Mouse (Mus musculus) ES-E14 (cell line): Measurements from ENCODE around the gene Rtp2.

Experiments
- ZC3H11A ChIP-seq: IDR thresholded peaks from 2 replicates; pipeline ENCODE4 v1.6.1; 2012; ENCODE audit warnings: low read depth, mild to moderate bottlenecking, inconsistent platforms, low read length, borderline replicate concordance
- ZNF384 ChIP-seq: IDR thresholded peaks from 2 replicates; pipeline ENCODE4 v1.6.1; 2012; ENCODE audit warnings: low read depth, low read length, inconsistent platforms

GRCm38 (mm10) chr16:23972126-23972740, 40.0 kb upstream of the Rtp2 start:
- TF ChIP-seq ZC3H11A (no peak), ZNF384 (no peak)
